Mouse (Mus musculus): ENCODE results near the gene Hamp2.
"Not testable (repeated sequence)": the region's sequence is repeated elsewhere in the genome, so short reads cannot be mapped to it uniquely, and the experiment has no call there.

Gene Hamp2

DNA sequence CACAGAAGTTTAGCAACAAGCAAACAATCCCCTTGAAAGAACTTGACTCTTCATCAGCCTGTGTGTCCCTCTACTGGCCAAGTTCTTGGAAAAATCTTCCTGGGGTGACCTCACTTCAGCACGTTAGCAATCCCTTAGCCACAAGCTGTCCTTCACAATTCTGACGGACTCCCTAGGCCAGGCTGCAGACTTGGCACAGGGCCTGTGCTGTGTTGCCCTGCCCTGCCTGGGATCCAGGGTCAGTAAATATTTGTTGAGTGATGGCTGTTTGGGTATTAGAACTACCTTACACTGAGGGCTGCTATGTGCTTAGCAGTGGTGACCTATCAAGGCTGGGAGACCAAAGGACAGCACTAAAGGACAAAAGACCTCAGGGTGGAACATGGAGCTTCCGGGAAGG lies 29.6 kb upstream of the Hamp2 start:
- DNase-seq (ENCODE audit: inconsistent age in 2 of 2, low spot score in 1 of 2) = peak; percentile 86 to 93

DNA sequence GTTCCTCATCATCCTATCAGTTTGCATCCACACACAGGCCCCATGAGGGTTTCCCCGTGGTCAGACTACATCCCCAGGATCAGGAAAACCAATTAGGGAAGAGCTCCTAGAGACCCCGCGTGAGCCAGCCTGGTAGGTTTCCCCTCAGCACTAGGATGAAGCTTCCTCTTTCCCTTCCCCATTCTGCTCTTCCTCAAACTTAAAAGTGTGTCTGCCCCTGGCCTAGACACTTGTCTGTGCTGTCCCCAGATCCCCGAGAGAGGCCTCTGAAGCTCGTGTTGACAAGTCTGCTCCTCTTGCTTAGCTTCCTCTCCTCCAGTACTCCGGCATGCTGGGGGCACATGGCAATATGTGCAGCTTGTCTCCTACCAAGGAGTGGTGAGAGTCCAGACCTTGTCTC lies 29.0 kb upstream of the Hamp2 start:
- peak; percentile 37 to 63 for DNase-seq (ENCODE audit: inconsistent age in 2 of 2, low spot score in 1 of 2)

DNA sequence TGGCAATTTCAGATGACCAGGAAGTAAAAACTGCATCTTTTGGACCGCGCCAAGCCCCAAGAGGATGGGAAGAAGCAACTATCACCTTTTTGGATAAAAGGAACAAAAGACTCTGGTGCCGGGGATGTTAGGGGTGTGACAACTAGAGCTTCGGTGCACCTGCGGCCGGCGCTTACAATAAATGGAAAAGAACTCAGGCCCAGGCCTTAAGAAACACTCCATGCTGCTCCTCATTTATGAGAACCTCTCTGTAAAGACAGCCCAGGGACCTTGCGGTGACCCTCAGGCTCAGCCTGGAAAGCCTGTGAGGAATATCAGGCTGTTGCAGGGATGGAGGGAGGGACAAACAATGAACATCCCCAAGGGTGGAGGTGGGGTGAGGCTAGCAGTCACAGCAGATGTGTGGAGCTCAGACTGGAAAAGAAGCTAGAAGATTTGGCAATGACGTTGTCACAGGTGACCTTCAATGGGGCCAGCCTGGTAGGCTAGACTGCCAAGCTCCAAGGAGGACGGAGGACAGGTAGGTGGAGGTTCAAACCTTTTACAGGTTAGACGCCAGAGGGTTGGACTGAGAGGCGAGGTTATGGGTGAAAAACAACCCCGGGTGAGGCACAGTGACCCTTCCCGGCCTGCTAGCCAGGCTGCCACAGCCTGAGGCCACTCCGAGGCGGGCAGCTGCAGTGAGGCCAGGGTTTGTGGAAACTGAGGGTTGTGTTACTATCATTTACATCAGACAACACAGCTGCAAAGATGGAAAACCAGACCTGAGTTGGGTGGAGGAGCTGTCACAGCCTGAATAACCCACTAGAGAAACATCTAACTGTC lies 28.2 kb upstream of the Hamp2 start:
- DNase-seq (ENCODE audit: inconsistent age in 2 of 2, low spot score in 1 of 2) = peak in 1 of 2 experiments; percentile 57

- DNase-seq (ENCODE audit: inconsistent age in 2 of 2, low spot score in 1 of 2) = peak in 1 of 2 experiments; percentile 81
Observed at GRCm38 (mm10) chr7:30949902-30950301, 25.4 kb upstream of the Hamp2 start.

GRCm38 (mm10) chr7:30945876-30946275 lies 21.4 kb upstream of the Hamp2 start:
- DNase-seq (ENCODE audit: inconsistent age in 2 of 2, low spot score in 1 of 2) = peak in 1 of 2 experiments; percentile 19

DNA sequence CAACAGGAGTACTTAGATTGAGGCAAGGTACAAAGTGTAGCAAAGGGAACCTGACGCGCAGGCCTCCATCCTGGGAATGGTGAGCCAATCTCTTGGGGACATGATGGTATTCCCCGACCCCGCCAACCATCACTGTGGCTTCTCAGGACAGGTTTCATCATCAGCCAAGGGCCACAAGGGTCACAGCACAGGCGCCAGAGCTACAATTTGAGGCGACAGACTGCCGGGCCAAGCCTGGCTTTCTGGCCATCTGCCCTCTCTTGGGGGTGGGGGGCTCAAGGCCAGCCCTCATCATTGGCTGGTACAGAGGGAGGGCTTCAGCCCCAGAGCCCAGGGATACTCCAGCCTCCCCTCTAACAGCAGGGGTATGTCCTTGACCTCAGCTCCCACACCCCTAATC lies 21.0 kb upstream of the Hamp2 start:
- DNase-seq (ENCODE audit: inconsistent age in 2 of 2, low spot score in 1 of 2) = peak in 1 of 2 experiments; percentile 33

GRCm38 (mm10) chr7:30944706-30945105 lies 20.2 kb upstream of the Hamp2 start:
- DNase-seq (ENCODE audit: inconsistent age in 2 of 2, low spot score in 1 of 2) = peak in 1 of 2 experiments; percentile 18

DNA sequence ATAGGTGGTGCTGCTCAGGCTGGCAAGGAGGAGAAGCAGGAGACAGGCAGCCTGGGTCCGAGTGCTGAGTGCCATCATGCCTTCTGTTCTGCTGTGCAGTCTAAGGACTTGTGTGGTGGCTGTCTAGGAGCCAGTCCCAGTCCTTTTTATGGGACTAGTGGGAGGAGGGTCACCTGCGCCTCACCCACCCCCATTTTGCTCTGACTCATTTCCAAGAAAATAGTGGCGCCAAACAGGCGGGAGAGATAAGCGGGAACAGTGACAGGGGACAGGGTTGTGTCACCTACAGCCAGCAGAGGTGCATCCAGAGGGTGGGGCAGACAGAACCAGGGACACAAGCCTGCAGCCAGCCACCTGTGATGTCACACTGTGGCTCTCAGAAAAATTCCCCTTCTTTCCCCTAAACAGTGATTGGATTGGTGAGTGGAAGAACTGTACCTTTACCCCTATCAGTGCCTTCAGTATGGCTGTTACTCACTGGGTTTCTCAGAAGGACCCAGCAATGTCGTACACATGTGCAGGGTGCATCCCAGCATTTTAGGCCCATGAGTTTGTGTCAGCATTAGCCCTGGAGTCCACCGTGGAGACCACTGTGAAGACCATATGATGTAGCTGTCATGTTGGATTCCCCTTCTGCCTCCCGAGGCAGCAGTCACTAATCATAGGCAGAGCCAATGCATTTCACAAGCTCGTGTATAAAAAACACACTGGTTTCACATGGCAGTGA lies 19.6 kb upstream of the Hamp2 start, which contains the start of gene Hamp:
TSS of gene Hamp (minus strand) at position 124 of the 727 bp plus-strand sequence.
- no peak for DNase-seq (ENCODE audit: inconsistent age in 2 of 2, low spot score in 1 of 2)

- DNase-seq (ENCODE audit: inconsistent age in 2 of 2, low spot score in 1 of 2) = not testable (repeated sequence)
Observed at GRCm38 (mm10) chr7:30942365-30942764, 17.9 kb upstream of the Hamp2 start.

GRCm38 (mm10) chr7:30940070-30940469 lies 15.6 kb upstream of the Hamp2 start:
- DNase-seq (ENCODE audit: inconsistent age in 2 of 2, low spot score in 1 of 2) = not testable (repeated sequence)

GRCm38 (mm10) chr7:30935422-30936099 lies 11.1 kb upstream of the Hamp2 start:
- DNase-seq (ENCODE audit: inconsistent age in 2 of 2, low spot score in 1 of 2) = not testable (repeated sequence)

DNA sequence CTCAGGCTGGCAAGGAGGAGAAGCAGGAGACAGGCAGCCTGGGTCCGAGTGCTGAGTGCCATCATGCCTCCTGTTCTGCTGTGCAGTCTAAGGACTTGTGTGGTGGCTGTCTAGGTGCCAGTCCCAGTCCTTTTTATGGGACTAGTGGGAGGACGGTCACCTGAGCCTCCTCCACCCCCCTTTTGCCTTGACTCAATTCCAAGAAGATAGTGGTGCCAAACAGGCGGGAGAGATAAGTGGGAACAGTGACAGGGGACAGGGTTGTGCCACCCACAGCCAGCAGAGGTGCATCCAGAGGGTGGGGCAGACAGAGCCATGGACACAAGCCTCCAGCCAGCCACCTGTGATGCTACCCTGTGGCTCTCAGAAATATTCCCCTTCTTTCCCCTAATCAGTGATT lies 410 bp downstream of the Hamp2 start:
- no peak for DNase-seq (ENCODE audit: inconsistent age in 2 of 2, low spot score in 1 of 2)

DNA sequence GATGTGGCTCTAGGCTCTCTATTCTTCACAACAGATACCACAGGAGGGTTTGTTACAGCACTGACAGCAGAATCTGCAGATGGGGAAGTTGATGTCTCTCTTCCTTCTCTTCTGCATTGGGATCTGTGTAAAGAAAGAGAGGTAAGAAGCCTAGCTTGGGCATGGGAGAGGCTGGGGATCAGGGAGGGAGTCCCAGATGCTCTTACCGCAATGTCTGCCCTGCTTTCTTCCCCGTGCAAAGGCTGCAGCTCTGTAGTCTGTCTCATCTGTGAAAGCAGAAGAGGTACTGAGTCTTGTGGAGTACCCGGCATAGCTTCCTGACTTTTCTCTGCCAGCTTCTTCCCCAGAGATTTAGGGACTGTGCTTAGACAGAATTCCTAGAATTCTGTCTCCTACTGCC lies 2.0 kb downstream of the Hamp2 start:
- DNase-seq (ENCODE audit: inconsistent age in 2 of 2, low spot score in 1 of 2) = not testable (repeated sequence)

GRCm38 (mm10) chr7:30920217-30920616 lies 4.3 kb downstream of the Hamp2 start:
- DNase-seq (ENCODE audit: inconsistent age in 2 of 2, low spot score in 1 of 2) = no peak

DNA sequence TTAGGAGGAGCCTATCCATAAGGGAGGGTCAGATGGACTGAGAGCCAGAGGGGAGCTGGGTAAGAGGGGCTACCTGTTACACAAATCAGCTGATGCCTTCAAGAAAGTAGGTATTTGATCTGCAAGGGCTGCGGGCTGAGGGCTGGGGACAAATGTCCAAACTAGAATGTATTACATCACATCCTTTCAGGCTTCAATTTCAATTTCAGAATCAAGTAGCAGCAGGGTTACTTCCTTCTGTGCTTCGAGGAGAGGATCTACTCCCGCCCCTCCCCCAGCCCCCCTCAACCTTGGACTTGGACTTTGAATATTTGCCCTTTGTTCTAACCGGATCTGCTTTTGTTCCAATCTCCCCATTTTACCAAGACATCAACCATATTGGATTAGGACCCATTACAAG lies 7.3 kb downstream of the Hamp2 start:
- no peak for DNase-seq (ENCODE audit: inconsistent age in 2 of 2, low spot score in 1 of 2)

GRCm38 (mm10) chr7:30916713-30917112 lies 7.8 kb downstream of the Hamp2 start:
- no peak for DNase-seq (ENCODE audit: inconsistent age in 2 of 2, low spot score in 1 of 2)

DNA sequence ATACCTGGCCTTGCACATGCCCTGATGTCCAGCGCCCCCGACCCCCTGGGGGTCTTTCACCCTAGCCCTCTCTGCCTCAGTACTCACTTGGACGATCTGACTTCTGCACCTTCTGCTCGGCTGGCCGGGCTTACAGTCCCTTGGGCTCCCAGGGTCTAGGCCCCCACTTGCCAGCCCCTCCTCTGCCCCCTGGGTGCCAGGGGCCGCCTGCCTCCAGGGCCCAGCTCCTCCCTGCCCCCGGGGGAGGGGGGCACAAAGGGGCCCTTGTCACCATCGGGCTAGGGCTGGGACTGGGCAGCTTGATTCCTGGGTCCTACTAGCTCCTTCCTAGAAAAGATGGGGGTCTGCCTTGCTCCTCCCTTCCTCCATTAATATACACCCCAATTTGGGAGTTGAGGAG lies 9.7 kb downstream of the Hamp2 start, which contains the start of gene Mag:
TSS of gene Mag (minus strand) at position 142 of the 400 bp plus-strand sequence.
- no peak for DNase-seq (ENCODE audit: inconsistent age in 2 of 2, low spot score in 1 of 2)

DNA sequence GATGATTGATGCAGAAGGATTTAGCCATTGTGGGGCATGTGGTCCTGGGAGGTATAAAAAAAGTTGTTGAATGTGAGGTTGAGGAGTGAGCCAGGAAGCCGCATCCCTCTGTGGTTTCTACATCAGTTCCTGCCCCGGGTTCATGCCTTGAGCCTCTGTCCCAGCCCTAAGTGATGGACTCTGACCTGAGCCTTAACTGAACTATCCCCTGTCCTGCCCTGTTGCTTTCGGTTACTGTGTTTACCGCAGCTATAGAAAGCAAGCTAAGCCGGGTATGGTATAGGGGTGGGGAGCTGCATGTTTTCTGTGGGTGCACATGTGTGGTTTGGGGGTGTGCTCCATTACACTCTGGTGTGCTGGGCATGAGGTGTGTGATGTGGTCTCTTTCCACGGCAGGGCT lies 14.7 kb downstream of the Hamp2 start:
- DNase-seq (ENCODE audit: inconsistent age in 2 of 2, low spot score in 1 of 2) = no peak

GRCm38 (mm10) chr7:30908992-30909431 lies 15.5 kb downstream of the Hamp2 start:
- no peak for DNase-seq (ENCODE audit: inconsistent age in 2 of 2, low spot score in 1 of 2)

- DNase-seq (ENCODE audit: inconsistent age in 2 of 2, low spot score in 1 of 2) = no peak
Observed at GRCm38 (mm10) chr7:30908277-30908991, 16.0 kb downstream of the Hamp2 start.

DNA sequence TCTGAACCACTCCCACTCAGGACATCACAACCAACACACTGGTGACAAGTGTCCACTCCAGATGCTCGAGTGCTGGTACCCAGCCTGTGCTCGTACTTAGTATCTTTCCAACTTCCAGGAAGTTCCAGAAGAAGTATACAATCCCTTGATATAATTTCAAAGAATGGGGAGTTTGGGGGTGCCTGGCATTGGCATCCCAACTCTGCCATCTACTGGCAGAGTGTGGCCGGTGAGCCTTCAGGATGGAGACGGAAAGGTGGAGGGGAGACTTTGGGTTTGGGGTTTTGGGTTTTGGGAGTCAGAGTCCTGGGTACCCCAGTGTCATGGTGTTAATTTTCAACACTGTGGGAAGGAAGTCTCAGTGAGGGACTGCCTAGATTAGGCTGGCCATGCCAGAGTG lies 20.4 kb downstream of the Hamp2 start:
- DNase-seq (ENCODE audit: inconsistent age in 2 of 2, low spot score in 1 of 2) = peak in 1 of 2 experiments; percentile 71

Measured in adrenal gland, adult (tissue).